Mouse (Mus musculus): ENCODE measurements around the gene Aplp1. TPM values are rescaled to one million over a fixed set of nuclear protein-coding genes. Genes with fewer than 3 reads are reported as not detected.
"Not testable (repeated sequence)": the region's sequence is repeated elsewhere in the genome, so short reads cannot be mapped to it uniquely, and the experiment has no call there.

The Aplp1 gene
- polyA plus RNA-seq, 1 experiment = 15.6 TPM

DNA sequence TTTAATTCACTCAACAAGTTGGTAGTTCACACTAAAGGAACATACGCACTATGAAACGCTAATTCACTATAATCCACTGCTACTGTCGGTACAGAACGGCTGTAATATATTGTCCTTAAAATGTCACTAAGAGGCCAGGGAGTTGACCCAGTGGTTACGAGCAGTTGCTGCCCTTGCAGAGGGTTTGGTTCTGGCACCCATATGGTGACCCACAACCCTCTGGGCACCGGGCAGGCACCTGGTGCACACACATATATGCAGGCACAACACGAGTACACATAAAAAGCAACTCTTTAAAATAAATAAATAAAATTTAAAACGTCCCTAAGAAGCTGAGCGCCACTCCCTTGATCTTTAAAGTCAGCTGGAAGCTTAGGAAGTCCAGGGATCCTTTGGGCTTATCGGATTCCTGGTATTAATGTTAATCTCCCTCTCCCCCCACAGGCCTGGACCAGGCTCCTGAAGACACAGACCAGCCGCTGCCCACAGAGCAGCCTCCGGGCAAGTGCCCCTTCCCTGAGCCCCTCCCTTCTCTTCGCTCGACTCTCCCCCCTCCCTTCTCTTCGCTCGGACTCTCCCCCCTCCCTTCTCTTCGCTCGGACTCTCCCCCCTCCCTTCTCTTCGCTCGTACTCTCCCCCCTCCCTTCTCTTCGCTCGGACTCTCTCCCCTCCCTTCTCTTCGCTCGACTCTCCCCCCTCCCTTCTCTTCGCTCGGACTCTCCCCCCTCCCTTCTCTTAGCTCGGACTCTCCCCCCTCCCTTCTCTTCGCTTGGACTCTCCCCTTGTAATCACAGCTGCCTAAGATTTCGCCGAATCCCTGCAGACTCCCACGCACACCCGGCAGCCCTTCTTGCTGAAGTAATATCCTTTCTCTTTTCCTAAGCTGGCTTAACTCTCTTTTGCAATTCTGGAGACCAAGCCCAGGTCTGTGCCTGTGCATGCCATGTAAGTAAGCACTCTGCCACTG, 32.4 kb upstream of the Aplp1 start:
- no peaks in the 10 kb centered on the region for H3K27me3 ChIP-seq (ENCODE audit: control insufficient read depth, insufficient read depth, low read length)

GRCm38 (mm10) chr7:30476136-30476535, 30.8 kb upstream of the Aplp1 start:
- not testable (repeated sequence) for H3K4me3 ChIP-seq (ENCODE audit: control insufficient read depth, low read depth, low read length); H3K27me3 ChIP-seq (ENCODE audit: control insufficient read depth, insufficient read depth, low read length); H3K27ac ChIP-seq (ENCODE audit: control insufficient read depth, insufficient read depth, low read depth, low read length); H3K36me3 ChIP-seq (ENCODE audit: control insufficient read depth, insufficient read depth, low read length)
- H3K4me1 ChIP-seq (ENCODE audit: control insufficient read depth, insufficient read depth, low read length) = peaks cover 12% of the 10 kb centered on the region

More for the DNA sequence above, 32.4 kb upstream of the Aplp1 start:
- Histone ChIP-seq H3K27ac (ENCODE audit: control insufficient read depth, insufficient read depth, low read depth, low read length) (no peak overlapping the region), H3K4me1 (ENCODE audit: control insufficient read depth, insufficient read depth, low read length) (peaks cover 12% of the 10 kb centered on the region), H3K36me3 (ENCODE audit: control insufficient read depth, insufficient read depth, low read length) (no peaks in the 10 kb centered on the region), H3K4me3 (ENCODE audit: control insufficient read depth, low read depth, low read length) (no peak overlapping the region)
- TF ChIP-seq POLR2A (IDR thresholded peaks at IDR 0.05; ENCODE audit: control insufficient read depth, low read depth, low read length) = no peak
- TF ChIP-seq CTCF (IDR thresholded peaks at IDR 0.05; ENCODE audit: control insufficient read depth, insufficient read depth, insufficient replicate concordance, low read depth, low read length) = no peak

DNA sequence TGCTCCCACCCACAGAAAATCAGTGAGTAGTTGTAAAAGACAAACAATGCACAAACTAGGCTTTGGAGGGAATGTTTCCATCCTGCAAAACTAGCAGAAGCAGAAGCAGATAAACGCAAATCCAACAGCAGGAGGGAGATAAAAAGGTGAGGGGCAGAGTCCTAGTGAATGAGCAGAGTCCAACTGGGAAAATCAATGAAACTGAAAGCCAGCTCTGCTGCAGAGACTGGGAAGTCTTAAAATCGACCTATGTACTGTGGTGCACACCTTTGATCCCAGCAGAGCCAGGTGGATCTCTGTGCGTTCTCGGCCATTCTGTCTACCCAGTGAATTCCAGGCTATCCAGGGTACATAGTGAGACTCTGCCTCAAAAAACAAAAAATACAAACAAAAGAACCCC, 29.7 kb upstream of the Aplp1 start:
- no peak overlapping the region for H3K4me3 ChIP-seq (ENCODE audit: control insufficient read depth, low read depth, low read length)
- H3K27ac ChIP-seq (ENCODE audit: control insufficient read depth, insufficient read depth, low read depth, low read length) = no peak overlapping the region
- H3K4me1 ChIP-seq (ENCODE audit: control insufficient read depth, insufficient read depth, low read length) = peaks cover 12% of the 10 kb centered on the region
- TF ChIP-seq POLR2A (IDR thresholded peaks at IDR 0.05; ENCODE audit: control insufficient read depth, low read depth, low read length) (no peak), CTCF (IDR thresholded peaks at IDR 0.05; ENCODE audit: control insufficient read depth, insufficient read depth, insufficient replicate concordance, low read depth, low read length) (no peak)
- H3K27me3 ChIP-seq (ENCODE audit: control insufficient read depth, insufficient read depth, low read length) = no peaks in the 10 kb centered on the region
- H3K36me3 ChIP-seq (ENCODE audit: control insufficient read depth, insufficient read depth, low read length) = no peaks in the 10 kb centered on the region

GRCm38 (mm10) chr7:30472411-30472810, 27.1 kb upstream of the Aplp1 start:
- Histone ChIP-seq H3K27ac (ENCODE audit: control insufficient read depth, insufficient read depth, low read depth, low read length) (no peak overlapping the region), H3K36me3 (ENCODE audit: control insufficient read depth, insufficient read depth, low read length) (no peaks in the 10 kb centered on the region), H3K4me1 (ENCODE audit: control insufficient read depth, insufficient read depth, low read length) (peaks cover 6% of the 10 kb centered on the region), H3K4me3 (ENCODE audit: control insufficient read depth, low read depth, low read length) (no peak overlapping the region), H3K27me3 (ENCODE audit: control insufficient read depth, insufficient read depth, low read length) (no peaks in the 10 kb centered on the region)
- TF ChIP-seq CTCF (IDR thresholded peaks at IDR 0.05; ENCODE audit: control insufficient read depth, insufficient read depth, insufficient replicate concordance, low read depth, low read length) (peak; percentile 83; the same call in 1 of the 2 replicates), POLR2A (IDR thresholded peaks at IDR 0.05; ENCODE audit: control insufficient read depth, low read depth, low read length) (no peak)

DNA sequence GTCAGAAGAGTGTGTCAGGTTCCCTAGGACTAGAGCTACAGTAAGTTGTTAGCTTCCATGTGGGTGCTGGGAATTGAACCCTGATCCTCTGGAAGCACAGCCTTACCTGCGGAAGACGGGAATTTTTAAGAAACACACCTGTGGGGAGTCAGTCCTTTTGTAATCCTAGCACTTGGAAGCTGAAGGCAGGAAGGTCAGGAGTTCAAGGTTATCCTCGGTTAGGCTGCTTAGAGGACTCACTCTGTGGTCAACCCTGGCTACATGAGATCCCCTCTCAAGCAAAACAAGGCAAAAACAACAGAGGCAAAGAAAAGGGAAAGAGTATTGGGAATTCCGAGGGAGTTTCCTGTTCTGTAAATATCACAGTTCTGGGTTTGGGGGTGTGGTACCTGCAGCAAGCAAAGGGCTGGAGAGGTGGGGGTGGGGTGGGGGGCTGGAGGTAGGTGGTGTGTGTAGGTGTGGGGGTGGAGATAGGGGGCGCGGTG, 19.5 kb upstream of the Aplp1 start:
- Histone ChIP-seq H3K27me3 (ENCODE audit: control insufficient read depth, insufficient read depth, low read length) (no peaks in the 10 kb centered on the region; the same call in 1 of the 2 replicates), H3K36me3 (ENCODE audit: control insufficient read depth, insufficient read depth, low read length) (no peaks in the 10 kb centered on the region), H3K4me1 (ENCODE audit: control insufficient read depth, insufficient read depth, low read length) (peaks cover 3% of the 10 kb centered on the region), H3K27ac (ENCODE audit: control insufficient read depth, insufficient read depth, low read depth, low read length) (no peak overlapping the region), H3K4me3 (ENCODE audit: control insufficient read depth, low read depth, low read length) (no peak overlapping the region)
- TF ChIP-seq CTCF (IDR thresholded peaks at IDR 0.05; ENCODE audit: control insufficient read depth, insufficient read depth, insufficient replicate concordance, low read depth, low read length) (no peak), POLR2A (IDR thresholded peaks at IDR 0.05; ENCODE audit: control insufficient read depth, low read depth, low read length) (no peak)

DNA sequence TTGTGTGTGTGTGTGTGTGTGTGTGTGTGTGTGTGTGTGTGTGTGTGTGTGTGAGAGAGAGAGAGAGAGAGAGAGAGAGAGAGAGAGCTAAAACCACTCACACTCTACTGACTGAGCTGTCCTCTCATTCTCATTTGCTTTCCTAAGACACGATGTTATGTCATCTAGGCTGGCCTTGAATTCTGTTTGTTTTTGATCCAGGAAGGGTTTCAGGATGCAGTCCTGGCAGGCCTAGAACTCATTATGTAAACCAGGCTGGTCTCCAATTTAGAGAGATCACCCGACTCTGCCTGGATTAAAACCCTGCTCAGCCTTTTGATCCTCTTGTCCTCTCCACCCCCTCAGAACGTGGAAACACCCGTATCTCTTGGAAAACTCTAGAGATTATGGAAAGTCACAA, 18.7 kb upstream of the Aplp1 start:
- TF ChIP-seq CTCF (IDR thresholded peaks at IDR 0.05; ENCODE audit: control insufficient read depth, insufficient read depth, insufficient replicate concordance, low read depth, low read length) = no peak
- peaks cover 3% of the 10 kb centered on the region for H3K4me1 ChIP-seq (ENCODE audit: control insufficient read depth, insufficient read depth, low read length)
- H3K27me3 ChIP-seq (ENCODE audit: control insufficient read depth, insufficient read depth, low read length) = no peaks in the 10 kb centered on the region; the same call in 1 of the 2 replicates
- no peaks in the 10 kb centered on the region for H3K36me3 ChIP-seq (ENCODE audit: control insufficient read depth, insufficient read depth, low read length)
- H3K27ac ChIP-seq (ENCODE audit: control insufficient read depth, insufficient read depth, low read depth, low read length) = no peak overlapping the region
- no peak overlapping the region for H3K4me3 ChIP-seq (ENCODE audit: control insufficient read depth, low read depth, low read length)

DNA sequence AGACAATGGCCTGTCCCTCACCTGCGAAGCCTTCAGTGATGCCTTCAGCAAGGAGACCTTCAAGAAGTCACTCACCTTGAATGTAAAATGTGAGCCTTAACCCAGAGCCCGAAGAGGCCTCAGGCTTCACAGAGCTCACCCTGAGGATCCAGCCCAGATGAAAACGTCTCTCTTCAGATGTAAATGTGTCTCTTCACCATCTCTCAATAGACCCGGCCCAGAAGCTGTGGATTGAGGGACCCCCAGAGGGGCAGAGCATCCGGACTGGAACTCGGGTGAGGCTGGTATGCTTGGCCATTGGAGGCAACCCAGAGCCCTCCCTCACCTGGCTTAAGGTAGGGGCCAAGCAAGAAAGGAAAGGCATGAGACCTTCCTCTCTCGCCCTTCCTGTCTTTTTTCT, 18.2 kb upstream of the Aplp1 start:
- TF ChIP-seq POLR2A (IDR thresholded peaks at IDR 0.05; ENCODE audit: control insufficient read depth, low read depth, low read length) (no peak), CTCF (IDR thresholded peaks at IDR 0.05; ENCODE audit: control insufficient read depth, insufficient read depth, insufficient replicate concordance, low read depth, low read length) (no peak)
- Histone ChIP-seq H3K27ac (ENCODE audit: control insufficient read depth, insufficient read depth, low read depth, low read length) (no peak overlapping the region), H3K27me3 (ENCODE audit: control insufficient read depth, insufficient read depth, low read length) (no peaks in the 10 kb centered on the region; the same call in 1 of the 2 replicates), H3K4me3 (ENCODE audit: control insufficient read depth, low read depth, low read length) (no peak overlapping the region), H3K36me3 (ENCODE audit: control insufficient read depth, insufficient read depth, low read length) (no peaks in the 10 kb centered on the region), H3K4me1 (ENCODE audit: control insufficient read depth, insufficient read depth, low read length) (peaks cover 3% of the 10 kb centered on the region)
